Mouse (Mus musculus): ENCODE results near the gene Mgll. TPM values are rescaled to one million over a fixed set of nuclear protein-coding genes. Genes with fewer than 3 reads are reported as not detected.

The Mgll gene
- polyA plus RNA-seq, 1 experiment from 2014 or later, result 94.2 TPM

GRCm38 (mm10) chr6:88854509-88854908 is 130.3 kb downstream of the Mgll start:
- H3K4me3 ChIP-seq (ENCODE audit: low read depth, low read length), result no peak overlapping the region
- WGBS, result 76% methylated on average over 5 of the region's 5 CpGs
- ATAC-seq (replicated peaks; ENCODE audit: low FRiP score, low TSS enrichment, low read depth) (no peak), DNase-seq (ENCODE audit: low spot score) (no peak)
- no peak overlapping the region for H3K9ac ChIP-seq (ENCODE audit: low read length)
- no peaks in the 10 kb centered on the region for H3K27me3 ChIP-seq (replicated peaks; ENCODE audit: control insufficient read depth, insufficient read depth, low read length)
- no peak overlapping the region for H3K27ac ChIP-seq (ENCODE audit: low read depth)
- H3K9me3 ChIP-seq (ENCODE audit: control insufficient read depth, low read length), result no peaks in the 10 kb centered on the region
- peaks cover 4% of the 10 kb centered on the region; the same call in 1 of the 2 replicates for H3K36me3 ChIP-seq (ENCODE audit: control insufficient read depth, insufficient read depth, low read length)
- H3K4me2 ChIP-seq (ENCODE audit: low read length), result no peak overlapping the region
- H3K4me1 ChIP-seq (replicated peaks; ENCODE audit: control insufficient read depth, insufficient read depth, low read length), result no peaks in the 10 kb centered on the region

- H3K4me1 ChIP-seq (replicated peaks; ENCODE audit: control insufficient read depth, insufficient read depth, low read length), result no peaks in the 10 kb centered on the region
- no peak overlapping the region for H3K4me2 ChIP-seq (ENCODE audit: low read length)
- DNase-seq (ENCODE audit: low spot score), result peak; percentile 72
- no peak overlapping the region for H3K27ac ChIP-seq (ENCODE audit: low read depth)
- ATAC-seq (replicated peaks; ENCODE audit: low FRiP score, low TSS enrichment, low read depth), result peak; percentile 52; the same call in 1 of the 2 replicates
- H3K9ac ChIP-seq (ENCODE audit: low read length), result no peak overlapping the region
- WGBS, result 13% methylated on average over 5 of the region's 5 CpGs
- no peaks in the 10 kb centered on the region for H3K27me3 ChIP-seq (replicated peaks; ENCODE audit: control insufficient read depth, insufficient read depth, low read length)
- no peaks in the 10 kb centered on the region for H3K9me3 ChIP-seq (ENCODE audit: control insufficient read depth, low read length)
- H3K36me3 ChIP-seq (ENCODE audit: control insufficient read depth, insufficient read depth, low read length), result peaks cover 4% of the 10 kb centered on the region; the same call in 1 of the 2 replicates
- no peak overlapping the region for H3K4me3 ChIP-seq (ENCODE audit: low read depth, low read length)
Observed at GRCm38 (mm10) chr6:88855636-88856035, 131.4 kb downstream of the Mgll start.

GRCm38 (mm10) chr6:88857249-88857648 is 133.0 kb downstream of the Mgll start:
- Histone ChIP-seq H3K4me2 (ENCODE audit: low read length) (no peak overlapping the region), H3K36me3 (ENCODE audit: control insufficient read depth, insufficient read depth, low read length) (peaks cover 13% of the 10 kb centered on the region; the same call in 1 of the 2 replicates), H3K4me3 (ENCODE audit: low read depth, low read length) (no peak overlapping the region), H3K9ac (ENCODE audit: low read length) (no peak overlapping the region), H3K27ac (ENCODE audit: low read depth) (no peak overlapping the region), H3K4me1 (replicated peaks; ENCODE audit: control insufficient read depth, insufficient read depth, low read length) (no peaks in the 10 kb centered on the region), H3K9me3 (ENCODE audit: control insufficient read depth, low read length) (no peaks in the 10 kb centered on the region), H3K27me3 (replicated peaks; ENCODE audit: control insufficient read depth, insufficient read depth, low read length) (no peaks in the 10 kb centered on the region)
- no peak for DNase-seq (ENCODE audit: low spot score)
- no peak for ATAC-seq (replicated peaks; ENCODE audit: low FRiP score, low TSS enrichment, low read depth)
- WGBS, result 38% methylated on average over 9 of the region's 9 CpGs

- Histone ChIP-seq H3K4me1 (replicated peaks; ENCODE audit: control insufficient read depth, insufficient read depth, low read length) (no peaks in the 10 kb centered on the region), H3K4me3 (ENCODE audit: low read depth, low read length) (no peak overlapping the region), H3K36me3 (ENCODE audit: control insufficient read depth, insufficient read depth, low read length) (peaks cover 15% of the 10 kb centered on the region), H3K4me2 (ENCODE audit: low read length) (no peak overlapping the region), H3K27ac (ENCODE audit: low read depth) (no peak overlapping the region), H3K9ac (ENCODE audit: low read length) (no peak overlapping the region), H3K9me3 (ENCODE audit: control insufficient read depth, low read length) (no peaks in the 10 kb centered on the region), H3K27me3 (replicated peaks; ENCODE audit: control insufficient read depth, insufficient read depth, low read length) (no peaks in the 10 kb centered on the region)
- 86% methylated on average over 6 of the region's 6 CpGs for WGBS
- ATAC-seq (replicated peaks; ENCODE audit: low FRiP score, low TSS enrichment, low read depth), result no peak
- no peak for DNase-seq (ENCODE audit: low spot score)
Observed at GRCm38 (mm10) chr6:88857830-88858229, 133.6 kb downstream of the Mgll start.

- ATAC-seq (replicated peaks; ENCODE audit: low FRiP score, low TSS enrichment, low read depth) (no peak), DNase-seq (ENCODE audit: low spot score) (no peak)
- Histone ChIP-seq H3K4me3 (ENCODE audit: low read depth, low read length) (no peak overlapping the region), H3K9ac (ENCODE audit: low read length) (no peak overlapping the region), H3K9me3 (ENCODE audit: control insufficient read depth, low read length) (no peaks in the 10 kb centered on the region), H3K4me1 (replicated peaks; ENCODE audit: control insufficient read depth, insufficient read depth, low read length) (no peaks in the 10 kb centered on the region), H3K36me3 (ENCODE audit: control insufficient read depth, insufficient read depth, low read length) (peaks cover 20% of the 10 kb centered on the region), H3K27ac (ENCODE audit: low read depth) (no peak overlapping the region), H3K27me3 (replicated peaks; ENCODE audit: control insufficient read depth, insufficient read depth, low read length) (no peaks in the 10 kb centered on the region), H3K4me2 (ENCODE audit: low read length) (no peak overlapping the region)
- 68% methylated on average over 7 of the region's 7 CpGs for WGBS
Observed at GRCm38 (mm10) chr6:88858341-88858740, 134.1 kb downstream of the Mgll start.

- H3K4me1 ChIP-seq (replicated peaks; ENCODE audit: control insufficient read depth, insufficient read depth, low read length), result no peaks in the 10 kb centered on the region
- no peak overlapping the region for H3K9ac ChIP-seq (ENCODE audit: low read length)
- ATAC-seq (replicated peaks; ENCODE audit: low FRiP score, low TSS enrichment, low read depth) (0 out of 2 replicates have a peak, but pooled peaks have one; percentile 40), DNase-seq (ENCODE audit: low spot score) (no peak)
- no peak overlapping the region for H3K4me2 ChIP-seq (ENCODE audit: low read length)
- H3K9me3 ChIP-seq (ENCODE audit: control insufficient read depth, low read length), result no peaks in the 10 kb centered on the region
- no peaks in the 10 kb centered on the region for H3K27me3 ChIP-seq (replicated peaks; ENCODE audit: control insufficient read depth, insufficient read depth, low read length)
- 15% methylated on average over 2 of the region's 2 CpGs for WGBS
- peaks cover 29% of the 10 kb centered on the region for H3K36me3 ChIP-seq (ENCODE audit: control insufficient read depth, insufficient read depth, low read length)
- H3K4me3 ChIP-seq (ENCODE audit: low read depth, low read length), result no peak overlapping the region
- no peak overlapping the region for H3K27ac ChIP-seq (ENCODE audit: low read depth)
Observed at GRCm38 (mm10) chr6:88860914-88861313, 136.7 kb downstream of the Mgll start.

- H3K9me3 ChIP-seq (ENCODE audit: control insufficient read depth, low read length), result no peaks in the 10 kb centered on the region
- DNase-seq (ENCODE audit: low spot score) (no peak), ATAC-seq (replicated peaks; ENCODE audit: low FRiP score, low TSS enrichment, low read depth) (no peak)
- H3K27ac ChIP-seq (ENCODE audit: low read depth), result no peak overlapping the region
- no peak overlapping the region for H3K9ac ChIP-seq (ENCODE audit: low read length)
- peaks cover 29% of the 10 kb centered on the region for H3K36me3 ChIP-seq (ENCODE audit: control insufficient read depth, insufficient read depth, low read length)
- 79% methylated on average over 7 of the region's 7 CpGs for WGBS
- no peak overlapping the region for H3K4me3 ChIP-seq (ENCODE audit: low read depth, low read length)
- no peaks in the 10 kb centered on the region for H3K27me3 ChIP-seq (replicated peaks; ENCODE audit: control insufficient read depth, insufficient read depth, low read length)
- no peaks in the 10 kb centered on the region for H3K4me1 ChIP-seq (replicated peaks; ENCODE audit: control insufficient read depth, insufficient read depth, low read length)
- no peak overlapping the region for H3K4me2 ChIP-seq (ENCODE audit: low read length)
Observed at GRCm38 (mm10) chr6:88865704-88866103, 141.5 kb downstream of the Mgll start.

GRCm38 (mm10) chr6:88869459-88869858 is 145.2 kb downstream of the Mgll start:
- no peak overlapping the region for H3K27ac ChIP-seq (ENCODE audit: low read depth)
- no peaks in the 10 kb centered on the region for H3K9me3 ChIP-seq (ENCODE audit: control insufficient read depth, low read length)
- H3K4me3 ChIP-seq (ENCODE audit: low read depth, low read length), result no peak overlapping the region
- H3K27me3 ChIP-seq (replicated peaks; ENCODE audit: control insufficient read depth, insufficient read depth, low read length), result 0 out of 2 replicates have a peak, but pooled peaks cover 3% of the 10 kb centered on the region
- no peak for DNase-seq (ENCODE audit: low spot score)
- 88% methylated on average over 7 of the region's 7 CpGs for WGBS
- H3K36me3 ChIP-seq (ENCODE audit: control insufficient read depth, insufficient read depth, low read length), result peaks cover 5% of the 10 kb centered on the region; the same call in 1 of the 2 replicates
- H3K4me2 ChIP-seq (ENCODE audit: low read length), result no peak overlapping the region
- H3K9ac ChIP-seq (ENCODE audit: low read length), result no peak overlapping the region
- no peak for ATAC-seq (replicated peaks; ENCODE audit: low FRiP score, low TSS enrichment, low read depth)
- peaks cover 14% of the 10 kb centered on the region for H3K4me1 ChIP-seq (replicated peaks; ENCODE audit: control insufficient read depth, insufficient read depth, low read length)

- ATAC-seq (replicated peaks; ENCODE audit: low FRiP score, low TSS enrichment, low read depth), result no peak
- H3K27ac ChIP-seq (ENCODE audit: low read depth), result peak overlapping the region; percentile 47; the same call in 1 of the 2 replicates
Observed at GRCm38 (mm10) chr6:88870594-88870993, 146.4 kb downstream of the Mgll start.

More at GRCm38 (mm10) chr6:88870594-88870993, 146.4 kb downstream of the Mgll start:
- no peak overlapping the region for H3K4me3 ChIP-seq (ENCODE audit: low read depth, low read length)
- 0 out of 2 replicates have a peak, but pooled peaks cover 6% of the 10 kb centered on the region for H3K27me3 ChIP-seq (replicated peaks; ENCODE audit: control insufficient read depth, insufficient read depth, low read length)
- no peak overlapping the region for H3K4me2 ChIP-seq (ENCODE audit: low read length)
- H3K9ac ChIP-seq (ENCODE audit: low read length), result no peak overlapping the region
- peaks cover 16% of the 10 kb centered on the region for H3K4me1 ChIP-seq (replicated peaks; ENCODE audit: control insufficient read depth, insufficient read depth, low read length)
- WGBS, result 65% methylated on average over 4 of the region's 4 CpGs
- DNase-seq (ENCODE audit: low spot score), result no peak
- H3K9me3 ChIP-seq (ENCODE audit: control insufficient read depth, low read length), result no peaks in the 10 kb centered on the region
- H3K36me3 ChIP-seq (ENCODE audit: control insufficient read depth, insufficient read depth, low read length), result no peaks in the 10 kb centered on the region

All from intestine, embryonic 14.5 days (tissue).